Mouse (Mus musculus) G1E (cell line): ENCODE data around the gene Slc35a5. TPM values are rescaled to one million over a fixed set of nuclear protein-coding genes. Genes with fewer than 3 reads are reported as not detected.

ENCODE experiments used
- ATAC-seq: 2 replicates; pipeline ENCODE4 v1.8.0; 2016; ENCODE audit warnings: mild to moderate bottlenecking; ENCODE audit not compliant: insufficient number of reproducible peaks, poor library complexity, low FRiP score, severe bottlenecking; ENCODE audit errors: extremely low read depth
- DNase-seq: peaks from one replicate; pipeline ENCODE4 v3.0.0; 2012; ENCODE audit warnings: low spot score
- H3K27me3 ChIP-seq: 2 replicates; pipeline ENCODE4 v1.6.1; 2012; ENCODE audit warnings: mild to moderate bottlenecking, low read length, inconsistent platforms; ENCODE audit not compliant: insufficient read depth
- H3K36me3 ChIP-seq: replicated peaks from 2 replicates; pipeline ENCODE3; 2012; ENCODE audit warnings: mild to moderate bottlenecking, inconsistent platforms
- H3K4me1 ChIP-seq: 2 replicates; pipeline ENCODE4 v1.6.1; 2012; ENCODE audit warnings: low read depth, low read length, inconsistent platforms, mixed read lengths; ENCODE audit not compliant: insufficient read depth
- H3K4me3 ChIP-seq: 2 replicates; pipeline ENCODE4 v1.5.1; 2012; ENCODE audit warnings: low read depth, mild to moderate bottlenecking, inconsistent platforms, low read length, moderate library complexity, mixed read lengths
- H3K9me3 ChIP-seq: replicated peaks from 2 replicates; pipeline ENCODE4 v1.6.1; 2012; ENCODE audit warnings: inconsistent platforms
- CTCF ChIP-seq: IDR thresholded peaks from 2 replicates; pipeline ENCODE4 v1.5.1; 2012; ENCODE audit warnings: low read depth, low read length, inconsistent platforms, mixed read lengths
- GATA1 ChIP-seq: IDR thresholded peaks from 2 replicates; pipeline ENCODE4 v1.6.1; 2012; ENCODE audit warnings: borderline replicate concordance, low read length, inconsistent platforms, mixed read lengths
- GATA2 ChIP-seq: IDR thresholded peaks from 2 replicates; pipeline ENCODE4 v1.6.1; 2012; ENCODE audit warnings: low read depth, low read length, inconsistent platforms, borderline replicate concordance
- POLR2AphosphoS5 ChIP-seq: IDR thresholded peaks from 2 replicates; pipeline ENCODE4 v1.6.1; 2012; ENCODE audit warnings: low read depth, low read length, inconsistent platforms; ENCODE audit not compliant: insufficient replicate concordance
- TAL1 ChIP-seq: conservative IDR thresholded peaks from 2 replicates; pipeline ENCODE4 v1.6.1; 2012; ENCODE audit warnings: low read depth, low read length, inconsistent platforms, mixed read lengths
- polyA plus RNA-seq: library from polyadenylated mRNA; stranded (reverse); fragments of >175 nt; gene quantifications from 2 replicates; pipeline ENCODE4 v1.2.3, GENCODE M21; 2012
- total RNA-seq, 2 experiments: library from RNA; stranded (forward) in 1 of 2; stranded (reverse) in 1 of 2; fragments of 200-1000 nt in 1 of 2; fragments of >200 nt in 1 of 2; fragmentation: Nextera tagmentation in 1 of 2; gene quantifications; 2 replicates each; pipeline ENCODE4 v1.2.3; 2014 to 2017

The Slc35a5 gene
- total and polyA plus RNA-seq, 3 experiments: 0.22 to 21.9 (median 11.5) TPM

GRCm38 (mm10) chr16:45181824-45182223, 23.3 kb upstream of the Slc35a5 start:
- TF ChIP-seq POLR2AphosphoS5: no peak
- TF ChIP-seq CTCF: no peak
- TF ChIP-seq GATA2: no peak
- TF ChIP-seq GATA1: no peak
- no peak for TF ChIP-seq TAL1
- no peaks in the 10 kb centered on the region for H3K27me3 ChIP-seq
- H3K36me3 ChIP-seq: peaks cover 49% of the 10 kb centered on the region
- no peak for DNase-seq
- no peaks in the 10 kb centered on the region for H3K4me1 ChIP-seq
- no peak overlapping the region for H3K4me3 ChIP-seq
- ATAC-seq: no peak
- H3K9me3 ChIP-seq: no peaks in the 10 kb centered on the region

- Histone ChIP-seq H3K4me1 (no peaks in the 10 kb centered on the region), H3K27me3 (no peaks in the 10 kb centered on the region), H3K36me3 (peaks cover 48% of the 10 kb centered on the region), H3K4me3 (no peak overlapping the region), H3K9me3 (no peaks in the 10 kb centered on the region)
- DNase-seq (no peak), ATAC-seq (no peak)
- TF ChIP-seq GATA1 (no peak), GATA2 (no peak), TAL1 (no peak), CTCF (no peak)
Observed at GRCm38 (mm10) chr16:45178552-45178951, 20.0 kb upstream of the Slc35a5 start.

GRCm38 (mm10) chr16:45159389-45159716, 847 bp upstream of the Slc35a5 start:
- Histone ChIP-seq H3K9me3 (no peaks in the 10 kb centered on the region), H3K4me1 (peaks cover 20% of the 10 kb centered on the region), H3K36me3 (peaks cover 12% of the 10 kb centered on the region), H3K27me3 (no peaks in the 10 kb centered on the region), H3K4me3 (peak overlapping the region; percentile 96)
- DNase-seq (no peak), ATAC-seq (no peak)
- TF ChIP-seq GATA2 (no peak), CTCF (no peak), TAL1 (no peak), POLR2AphosphoS5 (no peak), GATA1 (no peak)

GRCm38 (mm10) chr16:45158136-45158521, 377 bp downstream of the Slc35a5 start:
- no peaks in the 10 kb centered on the region for H3K9me3 ChIP-seq
- H3K4me1 ChIP-seq: peaks cover 20% of the 10 kb centered on the region
- no peak for TF ChIP-seq GATA2
- no peak for TF ChIP-seq TAL1
- TF ChIP-seq POLR2AphosphoS5: no peak
- TF ChIP-seq CTCF: no peak
- no peak for TF ChIP-seq GATA1
- no peaks in the 10 kb centered on the region for H3K27me3 ChIP-seq
- ATAC-seq: peak; percentile 70
- peaks cover 6% of the 10 kb centered on the region for H3K36me3 ChIP-seq
- H3K4me3 ChIP-seq: peak overlapping the region; percentile 96
- DNase-seq: peak; percentile 54

- H3K9me3 ChIP-seq: no peaks in the 10 kb centered on the region
- H3K36me3 ChIP-seq: peaks cover 16% of the 10 kb centered on the region
- TF ChIP-seq GATA1: no peak
- TF ChIP-seq TAL1: no peak
- TF ChIP-seq GATA2: no peak
- no peak for ATAC-seq
- H3K4me3 ChIP-seq: no peak overlapping the region
- DNase-seq: no peak
- no peaks in the 10 kb centered on the region for H3K27me3 ChIP-seq
- H3K4me1 ChIP-seq: peaks cover 13% of the 10 kb centered on the region
Observed at GRCm38 (mm10) chr16:45154741-45155250, 3.7 kb downstream of the Slc35a5 start.

- DNase-seq (no peak), ATAC-seq (no peak)
- TF ChIP-seq GATA2 (no peak), CTCF (no peak), GATA1 (no peak), POLR2AphosphoS5 (no peak), TAL1 (no peak)
- H3K36me3 ChIP-seq: peaks cover 52% of the 10 kb centered on the region
- no peaks in the 10 kb centered on the region for H3K9me3 ChIP-seq
- H3K27me3 ChIP-seq: no peaks in the 10 kb centered on the region
- no peaks in the 10 kb centered on the region; the same call in 1 of the 2 replicates for H3K4me1 ChIP-seq
- H3K4me3 ChIP-seq: no peak overlapping the region
Observed at GRCm38 (mm10) chr16:45148488-45149082, 9.9 kb downstream of the Slc35a5 start.

- no peak overlapping the region for H3K4me3 ChIP-seq
- H3K36me3 ChIP-seq: peaks cover 56% of the 10 kb centered on the region
- DNase-seq: no peak
- no peak for ATAC-seq
- H3K4me1 ChIP-seq: no peaks in the 10 kb centered on the region; the same call in 1 of the 2 replicates
- no peaks in the 10 kb centered on the region for H3K27me3 ChIP-seq
- no peaks in the 10 kb centered on the region for H3K9me3 ChIP-seq
- TF ChIP-seq CTCF (no peak), GATA1 (no peak), POLR2AphosphoS5 (no peak), GATA2 (no peak)
Observed at GRCm38 (mm10) chr16:45145119-45145518, 13.4 kb downstream of the Slc35a5 start.
